Mouse (Mus musculus) neural tube, embryonic 11.5 days (tissue): ENCODE measurements around the gene Bhlha15. TPM values are rescaled to one million over a fixed set of nuclear protein-coding genes. Genes with fewer than 3 reads are reported as not detected.

ENCODE experiments used
- ATAC-seq: fragments of 200-750 bp; cut with Nextera tagmentation; 2 replicates; pipeline ENCODE4 v1.8.0; 2017; ENCODE audit warnings: moderate number of reproducible peaks, mild to moderate bottlenecking, moderate TSS enrichment, moderate library complexity; ENCODE audit not compliant: insufficient read depth, low FRiP score, low TSS enrichment
- DNase-seq: peaks from one replicate; pipeline ENCODE4 v3.0.0-alpha.2; 2015; ENCODE audit warnings: low spot score
- H3K27ac ChIP-seq: fragments of 300-500 bp; sonication (generic); 2 replicates; pipeline ENCODE4 v1.5.1; 2014; ENCODE audit warnings: low read depth, mild to moderate bottlenecking, low read length
- H3K27me3 ChIP-seq: fragments of 300-500 bp; sonication (generic); 2 replicates; pipeline ENCODE4 v1.6.1; 2014; ENCODE audit warnings: mild to moderate bottlenecking, low read length, mixed read lengths; ENCODE audit not compliant: control insufficient read depth, insufficient read depth
- H3K36me3 ChIP-seq: fragments of 300-500 bp; sonication (generic); 2 replicates; pipeline ENCODE4 v1.6.1; 2014; ENCODE audit warnings: mild to moderate bottlenecking, low read length, moderate library complexity, mixed read lengths; ENCODE audit not compliant: control insufficient read depth, insufficient read depth
- H3K4me1 ChIP-seq: fragments of 300-500 bp; sonication (generic); 2 replicates; pipeline ENCODE4 v1.6.1; 2014; ENCODE audit warnings: low read length, mixed read lengths; ENCODE audit not compliant: control insufficient read depth, insufficient read depth
- H3K4me2 ChIP-seq: fragments of 300-500 bp; sonication (generic); 2 replicates; pipeline ENCODE4 v1.6.1; 2014; ENCODE audit warnings: low read depth, mild to moderate bottlenecking, moderate library complexity
- H3K4me3 ChIP-seq: fragments of 300-500 bp; sonication (generic); 2 replicates; pipeline ENCODE4 v1.5.1; 2014; ENCODE audit warnings: low read depth, low read length
- H3K9ac ChIP-seq: fragments of 300-500 bp; sonication (generic); 2 replicates; pipeline ENCODE4 v1.6.1; 2014; ENCODE audit warnings: mild to moderate bottlenecking, low read length
- H3K9me3 ChIP-seq: fragments of 300-500 bp; sonication (generic); 2 replicates; pipeline ENCODE4 v1.6.1; 2016; ENCODE audit warnings: low read length; ENCODE audit not compliant: control insufficient read depth
- WGBS: fragments of 180-500 bp; shearing (Covaris S2); extraction: QIAGEN DNeasy Blood & Tissue Kit; methylation state at CpG from one replicate; pipeline ENCODE4 v1.1.7; 2014; 5-methylcytosine and 5-hydroxymethylcytosine counted together
- polyA plus RNA-seq: library from polyadenylated mRNA; unstranded; fragments of >200 nt; fragmentation: Nextera tagmentation; extraction: Ambion mirVana; gene quantifications from 2 replicates; pipeline ENCODE4 v1.2.1, GENCODE M21; 2014

Bhlha15 gene
- polyA plus RNA-seq, 1 experiment from 2014 or later = 0.08 TPM

GRCm38 (mm10) chr5:144200616-144201015 is 10.5 kb downstream of the Bhlha15 start:
- peaks cover 5% of the 10 kb centered on the region for H3K36me3 ChIP-seq
- WGBS = 90% methylated on average over 11 of the region's 11 CpGs
- no peak for ATAC-seq

GRCm38 (mm10) chr5:144202430-144202829 is 12.3 kb downstream of the Bhlha15 start:
- no peaks in the 10 kb centered on the region for H3K9me3 ChIP-seq
- 95% methylated on average over 6 of the region's 6 CpGs for WGBS
- H3K36me3 ChIP-seq = peaks cover 5% of the 10 kb centered on the region

More at GRCm38 (mm10) chr5:144200616-144201015, 10.5 kb downstream of the Bhlha15 start:
- Histone ChIP-seq H3K9ac (no peak overlapping the region), H3K27ac (no peak overlapping the region), H3K9me3 (no peaks in the 10 kb centered on the region), H3K4me3 (no peak overlapping the region), H3K27me3 (no peaks in the 10 kb centered on the region), H3K4me2 (no peak overlapping the region), H3K4me1 (no peaks in the 10 kb centered on the region)
- no peak for DNase-seq

DNA sequence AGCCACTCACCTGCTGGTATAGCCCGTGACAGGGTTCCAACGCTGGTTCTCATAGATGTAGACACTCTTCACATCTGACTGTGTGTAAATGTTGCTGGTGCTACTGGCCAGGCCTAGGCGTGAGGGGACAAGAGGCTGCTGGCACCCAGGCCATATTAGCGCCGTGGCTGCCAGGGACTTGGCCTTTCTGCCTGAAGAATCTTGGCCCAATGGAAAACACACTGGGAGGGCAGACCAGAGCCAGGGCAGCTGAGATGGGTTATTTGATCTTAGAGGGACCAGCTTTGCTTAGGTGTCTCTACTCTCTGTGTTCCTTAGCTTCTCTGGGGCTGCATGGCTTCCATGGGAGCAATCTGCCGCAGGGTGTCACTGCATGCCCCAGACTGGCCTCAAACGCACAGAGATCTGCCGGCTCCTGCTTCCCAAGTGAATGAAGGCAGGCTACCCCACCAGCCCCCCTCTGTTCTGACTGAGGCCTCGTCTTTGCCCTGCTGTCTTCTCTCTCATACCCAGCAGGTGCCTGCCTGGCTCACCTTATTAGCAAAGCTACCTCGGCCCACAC is 13.4 kb downstream of the Bhlha15 start:
- DNase-seq (no peak), ATAC-seq (no peak)
- Histone ChIP-seq H3K27ac (no peak overlapping the region), H3K4me2 (no peak overlapping the region), H3K4me1 (no peaks in the 10 kb centered on the region), H3K9me3 (no peaks in the 10 kb centered on the region), H3K4me3 (no peak overlapping the region), H3K27me3 (no peaks in the 10 kb centered on the region), H3K36me3 (peaks cover 5% of the 10 kb centered on the region), H3K9ac (no peak overlapping the region)
- 91% methylated on average over 10 of the region's 10 CpGs for WGBS

More at GRCm38 (mm10) chr5:144202430-144202829, 12.3 kb downstream of the Bhlha15 start:
- Histone ChIP-seq H3K27me3 (no peaks in the 10 kb centered on the region), H3K27ac (no peak overlapping the region), H3K4me3 (no peak overlapping the region), H3K4me1 (no peaks in the 10 kb centered on the region), H3K4me2 (no peak overlapping the region), H3K9ac (no peak overlapping the region)
- DNase-seq = no peak
- no peak for ATAC-seq

DNA sequence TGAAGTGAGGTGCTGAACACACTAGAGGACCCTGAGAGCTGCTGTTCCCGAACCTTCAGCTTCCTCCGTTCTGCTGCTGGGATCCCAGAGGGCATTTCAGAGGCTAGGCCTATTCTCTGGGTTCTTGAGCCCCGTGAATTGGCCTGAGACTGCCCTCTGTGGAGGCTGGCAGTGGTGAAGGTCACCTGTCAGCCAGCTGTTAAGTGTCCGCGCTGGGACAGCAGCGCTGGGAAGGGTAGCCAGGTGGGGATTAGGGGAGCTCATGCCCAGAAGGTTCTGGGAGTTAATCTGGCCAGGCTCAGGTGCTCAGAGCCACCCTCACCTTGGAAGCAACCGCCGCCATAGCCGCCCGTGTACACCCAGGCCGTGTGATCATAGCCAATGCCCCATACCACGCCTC is 14.2 kb downstream of the Bhlha15 start:
- H3K27me3 ChIP-seq = no peaks in the 10 kb centered on the region
- H3K4me2 ChIP-seq = no peak overlapping the region
- no peak overlapping the region for H3K9ac ChIP-seq
- H3K4me3 ChIP-seq = no peak overlapping the region
- no peak for ATAC-seq
- peaks cover 5% of the 10 kb centered on the region for H3K36me3 ChIP-seq
- no peak overlapping the region for H3K27ac ChIP-seq
- WGBS = 92% methylated on average over 12 of the region's 12 CpGs
- no peaks in the 10 kb centered on the region for H3K9me3 ChIP-seq
- no peak for DNase-seq
- no peaks in the 10 kb centered on the region for H3K4me1 ChIP-seq

- Histone ChIP-seq H3K4me1 (no peaks in the 10 kb centered on the region), H3K9ac (no peak overlapping the region), H3K4me2 (no peak overlapping the region), H3K27me3 (no peaks in the 10 kb centered on the region), H3K27ac (no peak overlapping the region), H3K36me3 (peaks cover 8% of the 10 kb centered on the region), H3K9me3 (no peaks in the 10 kb centered on the region), H3K4me3 (no peak overlapping the region)
- no peak for DNase-seq
- WGBS = 87% methylated on average over 10 of the region's 10 CpGs
- ATAC-seq = no peak
Observed at GRCm38 (mm10) chr5:144204911-144205310, 14.8 kb downstream of the Bhlha15 start.

DNA sequence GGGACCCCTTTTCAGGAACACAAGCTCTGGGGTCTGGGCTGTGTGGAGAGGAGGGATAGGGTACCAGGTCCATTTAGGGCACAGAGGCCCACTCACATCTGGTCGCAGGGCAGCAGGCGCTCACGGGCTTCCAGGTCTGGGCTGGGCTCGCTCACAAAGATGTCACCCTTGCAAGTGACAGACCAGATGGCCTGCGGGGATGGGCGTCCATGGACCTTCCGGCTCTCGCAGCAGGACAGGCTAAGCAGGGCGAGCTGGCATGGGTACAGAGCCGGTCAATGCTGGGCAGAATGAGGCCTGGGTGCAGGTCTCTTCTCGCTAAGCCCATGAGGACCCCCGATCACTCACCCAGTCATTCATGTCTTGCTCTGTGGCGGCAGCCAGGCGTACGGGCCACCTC is 16.0 kb downstream of the Bhlha15 start:
- peaks cover 8% of the 10 kb centered on the region for H3K36me3 ChIP-seq
- DNase-seq (no peak), ATAC-seq (no peak)
- no peak overlapping the region for H3K27ac ChIP-seq
- no peak overlapping the region for H3K9ac ChIP-seq
- H3K4me1 ChIP-seq = no peaks in the 10 kb centered on the region
- H3K9me3 ChIP-seq = no peaks in the 10 kb centered on the region
- no peak overlapping the region for H3K4me3 ChIP-seq
- H3K27me3 ChIP-seq = no peaks in the 10 kb centered on the region
- WGBS = 95% methylated on average over 15 of the region's 15 CpGs
- no peak overlapping the region for H3K4me2 ChIP-seq

DNA sequence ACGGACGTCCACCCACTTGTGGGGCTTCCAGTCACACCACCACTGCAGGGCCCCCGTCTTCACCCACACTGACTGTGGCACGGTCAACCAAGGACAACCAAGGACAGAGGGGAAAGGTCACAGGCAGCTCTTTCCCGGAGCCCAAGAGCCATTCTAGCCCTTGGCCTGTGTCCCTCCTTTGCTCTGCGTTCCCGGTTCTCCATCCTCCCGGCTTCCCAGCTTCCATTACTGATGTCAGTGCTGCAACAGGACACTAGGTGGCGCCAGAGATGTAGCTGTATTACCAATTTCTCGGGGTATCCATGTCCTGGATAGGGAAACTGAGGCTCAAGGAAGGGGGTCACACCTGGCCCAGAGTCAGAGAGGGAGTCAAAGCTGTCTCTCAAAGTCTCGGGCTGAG is 17.4 kb downstream of the Bhlha15 start:
- Histone ChIP-seq H3K4me2 (no peak overlapping the region), H3K4me1 (no peaks in the 10 kb centered on the region), H3K27me3 (no peaks in the 10 kb centered on the region), H3K4me3 (no peak overlapping the region), H3K9me3 (no peaks in the 10 kb centered on the region), H3K27ac (no peak overlapping the region), H3K9ac (no peak overlapping the region), H3K36me3 (peaks cover 8% of the 10 kb centered on the region)
- DNase-seq = peak; percentile 48
- ATAC-seq = no peak
- WGBS = 50% methylated on average over 11 of the region's 11 CpGs

GRCm38 (mm10) chr5:144214453-144214852 is 24.4 kb downstream of the Bhlha15 start:
- H3K9ac ChIP-seq = no peak overlapping the region
- peak; percentile 67 for DNase-seq
- peaks cover 3% of the 10 kb centered on the region for H3K36me3 ChIP-seq
- 29% methylated on average over 7 of the region's 7 CpGs for WGBS
- ATAC-seq = no peak
- H3K4me1 ChIP-seq = no peaks in the 10 kb centered on the region
- H3K4me2 ChIP-seq = no peak overlapping the region
- H3K27me3 ChIP-seq = no peaks in the 10 kb centered on the region
- no peaks in the 10 kb centered on the region for H3K9me3 ChIP-seq
- no peak overlapping the region for H3K4me3 ChIP-seq
- H3K27ac ChIP-seq = no peak overlapping the region

GRCm38 (mm10) chr5:144215992-144216391 is 25.9 kb downstream of the Bhlha15 start:
- DNase-seq (no peak), ATAC-seq (no peak)
- 75% methylated on average over 2 of the region's 2 CpGs for WGBS
- Histone ChIP-seq H3K4me1 (no peaks in the 10 kb centered on the region), H3K9ac (no peak overlapping the region), H3K27me3 (no peaks in the 10 kb centered on the region), H3K9me3 (no peaks in the 10 kb centered on the region), H3K27ac (no peak overlapping the region), H3K4me2 (no peak overlapping the region), H3K4me3 (no peak overlapping the region), H3K36me3 (no peaks in the 10 kb centered on the region; the same call in 1 of the 2 replicates)
